Mouse (Mus musculus): ENCODE measurements around the gene Ppp4r3a. TPM values are rescaled to one million over a fixed set of nuclear protein-coding genes. Genes with fewer than 3 reads are reported as not detected.

Gene Ppp4r3a
- polyA plus RNA-seq, 1 experiment from 2014 or later = 14.3 TPM

DNA sequence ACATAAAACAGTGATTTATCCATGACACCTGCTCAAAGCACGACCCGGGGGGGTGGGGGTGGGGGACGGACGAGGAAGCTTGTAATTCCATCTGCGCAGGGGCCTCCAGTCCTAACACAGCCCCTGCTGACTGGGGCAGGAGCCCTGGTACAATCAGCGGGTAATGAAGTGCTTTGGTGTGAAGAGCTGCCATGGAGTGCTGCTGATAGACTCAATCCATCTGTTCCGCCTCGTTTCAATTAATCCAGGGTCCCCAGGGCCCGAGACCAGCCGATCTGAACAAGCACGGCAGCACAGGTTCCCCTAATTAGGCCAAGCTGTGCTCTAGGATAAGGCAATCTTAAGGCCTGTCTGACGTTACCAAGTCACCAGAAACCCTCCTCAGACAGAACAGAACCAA is 93.2 kb downstream of the Ppp4r3a start:
- WGBS = 63% methylated on average over 12 of the region's 12 CpGs
- ATAC-seq (ENCODE audit: low FRiP score, low TSS enrichment) (no peak), DNase-seq (ENCODE audit: low spot score) (no peak)
- Histone ChIP-seq H3K36me3 (ENCODE audit: control insufficient read depth, insufficient read depth, low read length) (no peaks in the 10 kb centered on the region), H3K27me3 (ENCODE audit: control insufficient read depth, insufficient read depth, low read length) (no peaks in the 10 kb centered on the region), H3K9me3 (ENCODE audit: control insufficient read depth, low read length) (no peaks in the 10 kb centered on the region), H3K9ac (ENCODE audit: low read length) (no peak overlapping the region), H3K4me1 (replicated peaks; ENCODE audit: control insufficient read depth, insufficient read depth) (no peaks in the 10 kb centered on the region), H3K4me2 (replicated peaks; ENCODE audit: low read depth) (no peak overlapping the region), H3K4me3 (ENCODE audit: low read depth, low read length) (no peak overlapping the region), H3K27ac (replicated peaks) (no peak overlapping the region)
- TF ChIP-seq EP300 (optimal IDR thresholded peaks at IDR 0.05) (no peak), CTCF (IDR thresholded peaks at IDR 0.05; ENCODE audit: low read depth) (no peak)

DNA sequence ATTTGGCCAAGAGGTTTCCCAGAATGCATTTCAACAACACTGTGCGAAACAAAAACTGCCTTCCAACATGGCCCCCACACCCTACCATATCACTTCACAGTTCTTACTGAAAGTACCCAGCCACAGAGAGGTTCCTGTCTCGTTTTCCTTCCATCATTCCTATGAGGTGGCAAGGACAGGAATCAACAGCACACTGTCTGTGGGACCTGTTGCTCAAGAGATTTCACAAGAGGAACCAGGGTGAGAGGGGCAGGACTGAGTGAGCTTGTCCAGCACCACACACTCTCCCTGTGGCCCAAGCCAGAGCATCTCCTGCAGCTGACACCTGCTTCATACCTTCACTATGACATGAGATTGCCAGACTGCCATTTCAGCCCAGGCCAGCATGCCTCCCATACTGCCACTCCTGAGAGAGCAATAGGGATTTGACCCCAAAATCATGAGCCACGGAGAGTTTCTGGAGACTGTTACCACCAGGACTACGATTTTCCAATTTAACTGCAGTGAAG is 93.7 kb downstream of the Ppp4r3a start:
- Histone ChIP-seq H3K9ac (ENCODE audit: low read length) (no peak overlapping the region), H3K4me2 (replicated peaks; ENCODE audit: low read depth) (no peak overlapping the region), H3K27me3 (ENCODE audit: control insufficient read depth, insufficient read depth, low read length) (no peaks in the 10 kb centered on the region), H3K36me3 (ENCODE audit: control insufficient read depth, insufficient read depth, low read length) (no peaks in the 10 kb centered on the region), H3K27ac (replicated peaks) (no peak overlapping the region), H3K9me3 (ENCODE audit: control insufficient read depth, low read length) (no peaks in the 10 kb centered on the region), H3K4me1 (replicated peaks; ENCODE audit: control insufficient read depth, insufficient read depth) (no peaks in the 10 kb centered on the region), H3K4me3 (ENCODE audit: low read depth, low read length) (no peak overlapping the region)
- no peak for DNase-seq (ENCODE audit: low spot score)
- 80% methylated on average over 4 of the region's 4 CpGs for WGBS
- ATAC-seq (ENCODE audit: low FRiP score, low TSS enrichment) = no peak
- TF ChIP-seq EP300 (optimal IDR thresholded peaks at IDR 0.05) = no peak
- TF ChIP-seq CTCF (IDR thresholded peaks at IDR 0.05; ENCODE audit: low read depth) = no peak

MicroRNAs within 50 kb of the gene (microRNA counts, 519-probe panel; counts per million panel counts)
- microRNA mmu-miR-1190 = not detected

Small RNA genes within 50 kb of the gene (microRNA-seq; reads per million reads assigned to microRNA genes)
- not detected for gene Mir1190

Other genes with a start within 250 kb of the Ppp4r3a start
- 0.44 and 0.48 TPM in 2 replicates for gene Gpr68, start 175.5 kb downstream of the Ppp4r3a start, polyA plus RNA-seq (2015; fragmentation: Nextera tagmentation; extraction: Ambion mirVana)
- gene Ccdc88c, start 54.6 kb downstream of the Ppp4r3a start, polyA plus RNA-seq (2015; fragmentation: Nextera tagmentation; extraction: Ambion mirVana) = 5.7 and 6.0 TPM in 2 replicates